Mouse (Mus musculus) stomach, embryonic 14.5 days (tissue): ENCODE data around the gene Actg1. TPM values are rescaled to one million over a fixed set of nuclear protein-coding genes. Genes with fewer than 3 reads are reported as not detected.

Source experiments
- ATAC-seq: fragments of 200-750 bp; cut with Nextera tagmentation; 2 replicates; pipeline ENCODE4 v1.8.0; 2017; ENCODE audit warnings: low read depth, moderate TSS enrichment; ENCODE audit not compliant: insufficient number of reproducible peaks, insufficient read depth, low FRiP score
- H3K27ac ChIP-seq: fragments of 300-500 bp; sonication (generic); 2 replicates; pipeline ENCODE4 v1.5.1; 2014; ENCODE audit warnings: mild to moderate bottlenecking, low read length, moderate library complexity, mixed read lengths
- H3K27me3 ChIP-seq: fragments of 300-500 bp; sonication (generic); 2 replicates; pipeline ENCODE4 v1.6.1; 2014; ENCODE audit warnings: low read length, control low read depth, mixed read lengths; ENCODE audit not compliant: control insufficient read depth, insufficient read depth
- H3K36me3 ChIP-seq: fragments of 300-500 bp; sonication (generic); 2 replicates; pipeline ENCODE4 v1.6.1; 2014; ENCODE audit warnings: mild to moderate bottlenecking, control low read depth, low read length, moderate library complexity, mixed read lengths; ENCODE audit not compliant: control insufficient read depth, insufficient read depth
- H3K4me1 ChIP-seq: fragments of 300-500 bp; sonication (generic); 2 replicates; pipeline ENCODE4 v1.6.1; 2014; ENCODE audit warnings: low read length, control low read depth, mixed read lengths; ENCODE audit not compliant: control insufficient read depth, insufficient read depth
- H3K4me2 ChIP-seq: fragments of 300-500 bp; sonication (generic); replicated peaks from 2 replicates; pipeline ENCODE4 v1.6.1; 2014; ENCODE audit warnings: low read depth, low read length, control low read depth
- H3K4me3 ChIP-seq: fragments of 300-500 bp; sonication (generic); 2 replicates; pipeline ENCODE4 v1.5.1; 2014; ENCODE audit warnings: low read depth, low read length, control low read depth
- H3K9ac ChIP-seq: fragments of 300-500 bp; sonication (generic); replicated peaks from 2 replicates; pipeline ENCODE4 v1.6.1; 2014; ENCODE audit warnings: low read depth, mild to moderate bottlenecking, control low read depth, low read length, moderate library complexity, mixed read lengths
- H3K9me3 ChIP-seq: fragments of 300-500 bp; sonication (generic); 2 replicates; pipeline ENCODE4 v1.6.1; 2016; ENCODE audit warnings: low read depth, low read length, control low read depth; ENCODE audit not compliant: control insufficient read depth
- WGBS: fragments of 180-500 bp; shearing (Covaris S2); extraction: QIAGEN DNeasy Blood & Tissue Kit; methylation state at CpG from one replicate; pipeline ENCODE4 v1.1.7; 2014; 5-methylcytosine and 5-hydroxymethylcytosine counted together
- microRNA-seq: library from miRNA; unstranded; fragments of <30 nt; microRNA quantifications from one replicate; pipeline ENCODE4, GENCODE M21; 2016
- polyA plus RNA-seq: library from polyadenylated mRNA; unstranded; fragments of >200 nt; fragmentation: Nextera tagmentation; extraction: Ambion mirVana; gene quantifications from 2 replicates; pipeline ENCODE4 v1.2.1, GENCODE M21; 2014

The Actg1 gene
- polyA plus RNA-seq, 1 experiment from 2014 or later: 3,014 TPM

DNA sequence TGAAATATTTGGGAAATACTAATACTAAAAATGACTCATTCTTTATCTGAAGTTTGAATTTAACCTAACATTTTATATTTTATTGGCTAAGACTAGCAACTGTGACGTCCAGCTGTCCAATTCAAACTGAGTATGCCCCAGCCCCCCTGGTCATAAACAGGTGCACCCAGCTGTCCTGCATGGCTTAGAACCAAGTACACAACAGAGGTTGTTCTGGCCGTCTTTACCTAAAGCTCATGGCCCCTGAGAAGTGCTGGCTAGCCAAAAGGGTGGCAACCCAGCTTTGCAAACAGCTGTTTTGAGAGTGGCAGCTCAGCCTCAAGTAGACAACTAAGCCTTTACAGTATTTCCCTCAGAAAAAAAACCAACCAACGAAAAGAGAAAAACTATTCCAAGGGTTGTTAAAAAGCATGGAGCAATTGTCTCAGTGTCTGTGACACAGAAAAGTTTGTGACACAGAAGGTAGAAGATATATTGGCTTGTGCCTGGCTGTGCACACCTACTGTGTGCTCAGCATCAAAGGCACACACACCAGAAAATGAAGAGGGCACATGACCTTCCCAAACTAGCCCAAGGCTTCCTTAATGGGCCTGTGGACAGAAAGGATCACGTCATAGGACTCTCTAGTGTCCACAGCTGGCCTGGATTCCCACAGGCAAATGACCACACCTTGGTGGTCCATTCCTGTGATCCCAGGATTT is 49.8 kb downstream of the Actg1 start:
- no peak overlapping the region for H3K4me2 ChIP-seq
- 70% methylated on average over 4 of the region's 4 CpGs for WGBS
- H3K4me1 ChIP-seq: peaks cover 17% of the 10 kb centered on the region; the same call in 1 of the 2 replicates
- no peak for ATAC-seq
- no peaks in the 10 kb centered on the region for H3K36me3 ChIP-seq
- H3K4me3 ChIP-seq: no peak overlapping the region
- H3K27ac ChIP-seq: no peak overlapping the region
- H3K9ac ChIP-seq: no peak overlapping the region
- H3K9me3 ChIP-seq: no peaks in the 10 kb centered on the region
- H3K27me3 ChIP-seq: no peaks in the 10 kb centered on the region

DNA sequence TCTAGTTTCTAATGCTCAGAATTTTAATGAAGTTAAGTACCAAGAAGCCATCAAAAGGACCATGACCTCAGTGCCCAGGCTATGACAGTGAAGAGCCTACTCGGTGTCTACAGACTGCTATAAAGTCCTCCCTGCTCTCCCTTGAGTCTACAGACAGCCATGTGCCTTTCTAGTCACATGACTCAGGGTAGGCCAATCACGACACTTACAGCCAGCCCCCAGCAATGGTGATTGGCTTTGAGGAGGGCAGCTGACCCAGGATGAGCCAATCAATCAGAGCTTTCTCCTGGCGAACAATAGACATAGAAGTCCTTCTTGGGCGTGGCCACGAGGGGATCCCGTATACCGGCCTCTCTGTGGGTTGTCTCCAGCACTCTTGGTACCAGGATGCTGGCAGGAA is 50.6 kb downstream of the Actg1 start:
- Histone ChIP-seq H3K27ac (no peak overlapping the region), H3K9me3 (no peaks in the 10 kb centered on the region), H3K4me3 (no peak overlapping the region), H3K27me3 (no peaks in the 10 kb centered on the region), H3K9ac (no peak overlapping the region), H3K4me1 (peaks cover 17% of the 10 kb centered on the region), H3K4me2 (no peak overlapping the region), H3K36me3 (peaks cover 2% of the 10 kb centered on the region; the same call in 1 of the 2 replicates)
- WGBS: 70% methylated on average over 7 of the region's 7 CpGs
- no peak for ATAC-seq

DNA sequence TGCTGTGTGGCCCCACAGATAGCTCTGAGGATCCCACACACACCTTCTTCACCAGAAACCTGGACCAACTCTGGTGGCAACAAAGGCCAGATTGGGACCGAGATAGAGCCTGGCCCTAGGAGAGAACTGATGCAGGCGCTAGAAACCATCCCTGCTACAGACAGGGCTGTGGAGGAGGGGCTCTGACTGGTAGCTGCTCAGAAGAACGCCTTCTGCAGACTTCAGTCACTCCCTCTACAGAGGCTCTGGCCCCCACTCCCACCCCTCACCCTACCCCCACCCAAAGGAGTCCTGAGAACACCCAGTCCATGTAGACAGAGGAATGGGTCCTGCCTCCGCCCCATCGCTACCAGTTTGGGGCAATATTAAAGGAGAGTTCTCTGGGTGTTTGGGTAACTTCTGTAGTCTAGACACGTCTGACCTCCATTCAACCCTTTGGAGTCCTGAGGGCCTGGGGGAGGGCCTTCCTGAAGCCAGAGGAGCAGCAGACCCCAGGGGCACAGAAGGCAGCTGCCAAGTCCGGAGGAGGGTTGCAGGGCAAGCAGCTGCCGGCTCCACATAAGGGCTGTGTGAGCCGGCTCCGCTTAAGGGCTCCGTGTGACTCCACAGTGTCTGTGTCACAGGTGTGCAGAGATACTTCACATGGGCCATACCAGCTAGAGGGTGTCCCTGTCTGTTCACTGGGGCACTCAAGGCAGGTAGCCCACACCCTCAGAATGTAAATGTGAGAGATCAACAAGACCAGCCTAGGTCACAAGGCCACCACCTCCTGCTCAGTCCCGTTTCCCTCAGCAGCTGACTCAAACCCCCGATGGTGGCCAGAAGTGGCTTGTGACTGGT is 51.8 kb downstream of the Actg1 start:
- Histone ChIP-seq H3K4me2 (no peak overlapping the region), H3K36me3 (peaks cover 3% of the 10 kb centered on the region; the same call in 1 of the 2 replicates), H3K27me3 (no peaks in the 10 kb centered on the region), H3K4me1 (peaks cover 19% of the 10 kb centered on the region), H3K9ac (no peak overlapping the region), H3K27ac (no peak overlapping the region), H3K9me3 (no peaks in the 10 kb centered on the region), H3K4me3 (no peak overlapping the region)
- 33% methylated on average over 13 of the region's 13 CpGs for WGBS
- ATAC-seq: no peak; the same call in 1 of the 2 replicates

Small RNA genes within 50 kb of the gene (microRNA-seq; reads per million reads assigned to microRNA genes)
- gene Gm23419: not detected
- 1.8 reads per million for gene Mir6935

Other genes with a start within 250 kb of the Actg1 start
- gene Tepsin, start 249.8 kb downstream of the Actg1 start, polyA plus RNA-seq: 17.2 and 19.0 TPM in 2 replicates
- 70.1 and 82.6 TPM in 2 replicates for gene Ndufaf8, start 249.6 kb downstream of the Actg1 start, polyA plus RNA-seq
- 68.4 and 71.1 TPM in 2 replicates for gene Slc38a10, start 197.2 kb downstream of the Actg1 start, polyA plus RNA-seq
- gene Bahcc1, start 115.6 kb downstream of the Actg1 start, polyA plus RNA-seq: 12.2 and 13.4 TPM in 2 replicates
- gene Fscn2, start 13.0 kb upstream of the Actg1 start, polyA plus RNA-seq: 0.30 and 0.59 TPM in 2 replicates
- gene Faap100, start 30.2 kb upstream of the Actg1 start, polyA plus RNA-seq: 35.7 and 40.2 TPM in 2 replicates
- 32.9 and 37.0 TPM in 2 replicates for gene Nploc4, start 89.2 kb upstream of the Actg1 start, polyA plus RNA-seq
- not detected in 2 replicates for gene Tspan10, start 94.1 kb upstream of the Actg1 start, polyA plus RNA-seq
- 0.21 TPM in 1 of 2 replicates, not detected in the other for gene Pde6g, start 105.0 kb upstream of the Actg1 start, polyA plus RNA-seq
- 15.0 and 15.3 TPM in 2 replicates for gene Oxld1, start 109.5 kb upstream of the Actg1 start, polyA plus RNA-seq
- gene Ccdc137, start 109.6 kb upstream of the Actg1 start, polyA plus RNA-seq: 30.9 and 31.1 TPM in 2 replicates
- gene Arl16, start 119.1 kb upstream of the Actg1 start, polyA plus RNA-seq: 43.3 and 49.4 TPM in 2 replicates
- 150 and 153 TPM in 2 replicates for gene Mrpl12, start 136.1 kb upstream of the Actg1 start, polyA plus RNA-seq
- gene Slc25a10, start 143.3 kb upstream of the Actg1 start, polyA plus RNA-seq: 66.5 and 75.1 TPM in 2 replicates
- gene Gcgr, start 182.2 kb upstream of the Actg1 start, polyA plus RNA-seq: 1.2 and 1.9 TPM in 2 replicates
- gene Mcrip1, start 201.2 kb upstream of the Actg1 start, polyA plus RNA-seq: 229 and 239 TPM in 2 replicates
- not detected in 2 replicates for gene Ppp1r27, start 202.6 kb upstream of the Actg1 start, polyA plus RNA-seq
- 768 and 850 TPM in 2 replicates for gene P4hb, start 224.7 kb upstream of the Actg1 start, polyA plus RNA-seq
- gene Arhgdia, start 233.1 kb upstream of the Actg1 start, polyA plus RNA-seq: 575 and 578 TPM in 2 replicates
- gene Alyref, start 249.8 kb upstream of the Actg1 start, polyA plus RNA-seq: 314 and 411 TPM in 2 replicates
- 234 and 267 TPM in 2 replicates for gene Anapc11, start 249.9 kb upstream of the Actg1 start, polyA plus RNA-seq